Mouse (Mus musculus) small intestine, adult 2 months (tissue): ENCODE results near the gene Mtmr3.

Experiments
- CTCF ChIP-seq: fragments of 200-500 bp; IDR thresholded peaks from 2 replicates; pipeline ENCODE4 v1.5.1; 2012; ENCODE audit warnings: low read depth, mild to moderate bottlenecking, control low read depth, inconsistent platforms, low read length, moderate library complexity, mixed read lengths; ENCODE audit not compliant: insufficient replicate concordance, insufficient read length; ENCODE audit errors: extremely low read depth
- POLR2A ChIP-seq: fragments of 200-500 bp; IDR thresholded peaks from 2 replicates; pipeline ENCODE4 v1.6.1; 2012; ENCODE audit warnings: low read depth, mild to moderate bottlenecking, control low read depth, inconsistent platforms, low read length, moderate library complexity

- no peak for TF ChIP-seq CTCF
- no peak for TF ChIP-seq POLR2A
Observed at GRCm38 (mm10) chr11:4464616-4465015, 130.0 kb downstream of the Mtmr3 start.
